Mouse (Mus musculus) forebrain, embryonic 11.5 days (tissue): ENCODE results near the gene Tmcc2. TPM values are rescaled to one million over a fixed set of nuclear protein-coding genes. Genes with fewer than 3 reads are reported as not detected.
A peak's percentile ranks its signal among the peaks of the same experiment; 100 is the strongest.

Experiments
- ATAC-seq: fragments of 200-750 bp; cut with Nextera tagmentation; replicated peaks from 2 replicates; pipeline ENCODE4 v1.8.0; 2017; ENCODE audit warnings: moderate TSS enrichment; ENCODE audit not compliant: low FRiP score
- DNase-seq: peaks from one replicate; pipeline ENCODE4 v3.0.0-alpha.2; 2017; ENCODE audit warnings: low spot score
- H3K27ac ChIP-seq: fragments of 300-500 bp; sonication (generic); 2 replicates; pipeline ENCODE4 v1.5.1; 2014; ENCODE audit warnings: low read depth, low read length
- H3K27me3 ChIP-seq: fragments of 300-500 bp; sonication (generic); 2 replicates; pipeline ENCODE4 v1.6.1; 2014; ENCODE audit warnings: mild to moderate bottlenecking, low read length, mixed read lengths; ENCODE audit not compliant: control insufficient read depth, insufficient read depth
- H3K36me3 ChIP-seq: fragments of 300-500 bp; sonication (generic); 2 replicates; pipeline ENCODE4 v1.6.1; 2014; ENCODE audit warnings: mild to moderate bottlenecking, low read length, moderate library complexity, mixed read lengths; ENCODE audit not compliant: control insufficient read depth, insufficient read depth
- H3K4me1 ChIP-seq: fragments of 300-500 bp; sonication (generic); replicated peaks from 2 replicates; pipeline ENCODE4 v1.6.1; 2014; ENCODE audit warnings: low read length, mixed read lengths; ENCODE audit not compliant: control insufficient read depth, insufficient read depth
- H3K4me2 ChIP-seq: fragments of 300-500 bp; sonication (generic); 2 replicates; pipeline ENCODE4 v1.6.1; 2014; ENCODE audit warnings: low read depth, mild to moderate bottlenecking, low read length, moderate library complexity, mixed read lengths; ENCODE audit not compliant: severe bottlenecking
- H3K4me3 ChIP-seq: fragments of 300-500 bp; sonication (generic); 2 replicates; pipeline ENCODE4 v1.5.1; 2014; ENCODE audit warnings: low read depth, low read length
- H3K9ac ChIP-seq: fragments of 300-500 bp; sonication (generic); 2 replicates; pipeline ENCODE4 v1.6.1; 2014; ENCODE audit warnings: low read length
- H3K9me3 ChIP-seq: fragments of 300-500 bp; sonication (generic); 2 replicates; pipeline ENCODE4 v1.6.1; 2016; ENCODE audit warnings: low read length, mixed read lengths; ENCODE audit not compliant: control insufficient read depth
- WGBS: fragments of 180-500 bp; shearing (Covaris S2); extraction: QIAGEN DNeasy Blood & Tissue Kit; methylation state at CpG from one replicate; pipeline ENCODE4 v1.1.7; 2014; 5-methylcytosine and 5-hydroxymethylcytosine counted together
- polyA plus RNA-seq: library from polyadenylated mRNA; unstranded; fragments of >200 nt; fragmentation: Nextera tagmentation; extraction: Ambion mirVana; gene quantifications from 2 replicates; pipeline ENCODE4 v1.2.1, GENCODE M21; 2014

Gene Tmcc2
- polyA plus RNA-seq, 1 experiment from 2014 or later, result 16.1 TPM

- Histone ChIP-seq H3K9me3 (no peaks in the 10 kb centered on the region), H3K4me3 (no peak overlapping the region), H3K27me3 (no peaks in the 10 kb centered on the region), H3K36me3 (peaks cover 7% of the 10 kb centered on the region), H3K4me2 (no peak overlapping the region; the same call in 1 of the 2 replicates), H3K9ac (peak overlapping the region; percentile 36), H3K27ac (peak overlapping the region; percentile 94), H3K4me1 (peaks cover 49% of the 10 kb centered on the region)
- DNase-seq (peak; percentile 77), ATAC-seq (no peak)
- WGBS, result 25% methylated on average over 12 of the region's 12 CpGs
Measured at GRCm38 (mm10) chr1:132335378-132335965, 55.6 kb downstream of the Tmcc2 start.

GRCm38 (mm10) chr1:132334178-132334801 lies 56.8 kb downstream of the Tmcc2 start:
- WGBS, result 10% methylated on average over 6 of the region's 6 CpGs

GRCm38 (mm10) chr1:132333675-132334141 lies 57.4 kb downstream of the Tmcc2 start:
- H3K4me2 ChIP-seq, result peak overlapping the region; percentile 9; the same call in 1 of the 2 replicates
- WGBS, result 0% methylated on average over 4 of the region's 4 CpGs
- no peak overlapping the region for H3K4me3 ChIP-seq
- H3K9ac ChIP-seq, result 0 out of 2 replicates have a peak overlapping the region, but pooled peaks have one; percentile 2
- DNase-seq (peak; percentile 85), ATAC-seq (peak; percentile 85)
- no peaks in the 10 kb centered on the region for H3K27me3 ChIP-seq
- H3K4me1 ChIP-seq, result peaks cover 49% of the 10 kb centered on the region
- H3K9me3 ChIP-seq, result no peaks in the 10 kb centered on the region
- H3K36me3 ChIP-seq, result peaks cover 13% of the 10 kb centered on the region
- peak overlapping the region; percentile 94 for H3K27ac ChIP-seq

More at GRCm38 (mm10) chr1:132334178-132334801, 56.8 kb downstream of the Tmcc2 start:
- Histone ChIP-seq H3K9ac (peak overlapping the region; percentile 36), H3K27ac (peak overlapping the region; percentile 94), H3K4me3 (no peak overlapping the region), H3K27me3 (no peaks in the 10 kb centered on the region), H3K9me3 (no peaks in the 10 kb centered on the region), H3K4me1 (peaks cover 49% of the 10 kb centered on the region), H3K36me3 (peaks cover 13% of the 10 kb centered on the region), H3K4me2 (no peak overlapping the region)
- ATAC-seq, result no peak
- no peak for DNase-seq

- no peak for ATAC-seq
- Histone ChIP-seq H3K4me3 (no peak overlapping the region), H3K4me2 (peak overlapping the region; percentile 9; the same call in 1 of the 2 replicates), H3K9ac (no peak overlapping the region), H3K27ac (peak overlapping the region; percentile 94), H3K36me3 (peaks cover 15% of the 10 kb centered on the region), H3K4me1 (peaks cover 49% of the 10 kb centered on the region), H3K27me3 (no peaks in the 10 kb centered on the region), H3K9me3 (no peaks in the 10 kb centered on the region)
- no peak for DNase-seq
- WGBS, result 5% methylated on average over 2 of the region's 2 CpGs
Measured at GRCm38 (mm10) chr1:132333201-132333600, 57.9 kb downstream of the Tmcc2 start.

GRCm38 (mm10) chr1:132331283-132331682 lies 59.8 kb downstream of the Tmcc2 start:
- Histone ChIP-seq H3K4me2 (no peak overlapping the region), H3K27ac (0 out of 2 replicates have a peak overlapping the region, but pooled peaks have one; percentile 37), H3K4me3 (no peak overlapping the region), H3K27me3 (no peaks in the 10 kb centered on the region), H3K4me1 (peaks cover 52% of the 10 kb centered on the region), H3K36me3 (peaks cover 27% of the 10 kb centered on the region), H3K9ac (no peak overlapping the region), H3K9me3 (no peaks in the 10 kb centered on the region)
- DNase-seq, result no peak
- 84% methylated on average over 17 of the region's 17 CpGs for WGBS
- no peak for ATAC-seq

GRCm38 (mm10) chr1:132330397-132330796 lies 60.7 kb downstream of the Tmcc2 start:
- Histone ChIP-seq H3K9me3 (no peaks in the 10 kb centered on the region), H3K9ac (no peak overlapping the region), H3K36me3 (peaks cover 31% of the 10 kb centered on the region), H3K27ac (no peak overlapping the region), H3K4me2 (no peak overlapping the region), H3K27me3 (no peaks in the 10 kb centered on the region), H3K4me3 (no peak overlapping the region), H3K4me1 (peaks cover 58% of the 10 kb centered on the region)
- no peak for DNase-seq
- 84% methylated on average over 15 of the region's 15 CpGs for WGBS
- ATAC-seq, result no peak

- 86% methylated on average over 7 of the region's 7 CpGs for WGBS
- Histone ChIP-seq H3K27ac (no peak overlapping the region), H3K9me3 (no peaks in the 10 kb centered on the region), H3K9ac (no peak overlapping the region), H3K27me3 (no peaks in the 10 kb centered on the region), H3K4me1 (peaks cover 56% of the 10 kb centered on the region), H3K4me3 (no peak overlapping the region), H3K4me2 (no peak overlapping the region), H3K36me3 (peaks cover 32% of the 10 kb centered on the region)
- ATAC-seq (no peak), DNase-seq (no peak)
Measured at GRCm38 (mm10) chr1:132329656-132330055, 61.4 kb downstream of the Tmcc2 start.

- Histone ChIP-seq H3K4me3 (no peak overlapping the region), H3K9ac (no peak overlapping the region), H3K4me1 (peaks cover 54% of the 10 kb centered on the region), H3K9me3 (no peaks in the 10 kb centered on the region), H3K27me3 (no peaks in the 10 kb centered on the region), H3K4me2 (no peak overlapping the region), H3K36me3 (peaks cover 32% of the 10 kb centered on the region), H3K27ac (no peak overlapping the region)
- ATAC-seq (no peak), DNase-seq (no peak)
- WGBS, result 86% methylated on average over 3 of the region's 3 CpGs
Measured at GRCm38 (mm10) chr1:132328565-132328964, 62.5 kb downstream of the Tmcc2 start.
